Mouse (Mus musculus) forebrain, embryonic 10.5 days (tissue): ENCODE data around the gene Best2. TPM values are rescaled to one million over a fixed set of nuclear protein-coding genes. Genes with fewer than 3 reads are reported as not detected.

ENCODE experiments used
- DNase-seq: peaks from one replicate; pipeline ENCODE4 v3.0.0-alpha.2; 2017; ENCODE audit warnings: low spot score; ENCODE audit errors: extremely low spot score
- H3K27ac ChIP-seq: fragments of 300-500 bp; sonication (generic); 2 replicates; pipeline ENCODE4 v1.5.1; 2016; ENCODE audit warnings: mild to moderate bottlenecking
- H3K27me3 ChIP-seq: fragments of 300-500 bp; sonication (generic); 2 replicates; pipeline ENCODE4 v1.6.1; 2016; ENCODE audit warnings: mild to moderate bottlenecking; ENCODE audit not compliant: poor library complexity, severe bottlenecking
- H3K36me3 ChIP-seq: fragments of 300-500 bp; sonication (generic); replicated peaks from 2 replicates; pipeline ENCODE4 v1.6.1; 2016; ENCODE audit warnings: mild to moderate bottlenecking, moderate library complexity
- H3K4me1 ChIP-seq: fragments of 300-500 bp; sonication (generic); 2 replicates; pipeline ENCODE4 v1.6.1; 2016
- H3K4me3 ChIP-seq: fragments of 300-500 bp; sonication (generic); 2 replicates; pipeline ENCODE4 v1.5.1; 2016; ENCODE audit warnings: mild to moderate bottlenecking, moderate library complexity
- H3K9me3 ChIP-seq: fragments of 300-500 bp; sonication (generic); 2 replicates; pipeline ENCODE4 v1.6.1; 2016; ENCODE audit warnings: mild to moderate bottlenecking, moderate library complexity
- WGBS: fragments of 180-500 bp; shearing (Covaris S2); methylation state at CpG from one replicate; pipeline ENCODE4 v1.1.7; 2016; 5-methylcytosine and 5-hydroxymethylcytosine counted together
- polyA plus RNA-seq: library from polyadenylated mRNA; unstranded; fragments of >200 nt; fragmentation: Nextera tagmentation; extraction: Ambion mirVana; gene quantifications from 2 replicates; pipeline ENCODE4 v1.2.1, GENCODE M21; 2016

The Best2 gene
- polyA plus RNA-seq, 1 experiment from 2014 or later: not detected

DNA sequence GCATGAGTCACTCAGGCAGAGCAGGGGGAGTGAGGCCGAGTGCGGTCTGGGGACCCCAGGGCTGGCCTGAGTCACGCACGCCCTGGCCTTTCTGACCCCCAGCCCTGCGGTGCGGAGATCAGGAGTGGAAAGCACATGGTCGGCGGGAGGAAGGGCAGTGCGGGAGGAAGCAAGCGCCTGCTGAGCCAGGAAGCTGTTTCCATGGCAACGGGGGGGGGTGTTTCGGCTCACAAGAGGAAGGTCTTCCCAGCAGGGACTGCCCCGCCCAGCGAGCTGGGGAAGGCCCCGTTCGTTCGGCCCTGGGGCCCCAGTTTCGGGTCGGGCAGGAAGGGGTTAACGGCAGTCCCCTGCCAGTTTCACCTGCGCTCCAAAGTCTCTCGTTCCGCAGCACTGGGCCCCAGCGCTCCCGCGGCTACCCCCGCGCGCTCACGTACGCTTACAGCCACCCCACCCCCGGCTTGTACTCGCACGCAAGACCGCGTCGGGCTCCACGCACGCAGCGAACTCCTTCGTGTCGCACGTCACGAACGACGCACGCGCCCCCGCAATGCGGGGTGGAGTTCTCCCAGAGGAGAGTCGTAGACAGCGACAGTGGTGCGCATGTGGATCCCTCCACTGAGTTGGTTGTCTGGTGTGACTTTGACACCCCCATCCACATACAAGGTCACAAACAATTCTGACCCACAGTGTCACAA is 28.5 kb downstream of the Best2 start:
- DNase-seq: peak; percentile 85
- Histone ChIP-seq H3K4me1 (peaks cover 57% of the 10 kb centered on the region), H3K27me3 (peaks cover 78% of the 10 kb centered on the region)

DNA sequence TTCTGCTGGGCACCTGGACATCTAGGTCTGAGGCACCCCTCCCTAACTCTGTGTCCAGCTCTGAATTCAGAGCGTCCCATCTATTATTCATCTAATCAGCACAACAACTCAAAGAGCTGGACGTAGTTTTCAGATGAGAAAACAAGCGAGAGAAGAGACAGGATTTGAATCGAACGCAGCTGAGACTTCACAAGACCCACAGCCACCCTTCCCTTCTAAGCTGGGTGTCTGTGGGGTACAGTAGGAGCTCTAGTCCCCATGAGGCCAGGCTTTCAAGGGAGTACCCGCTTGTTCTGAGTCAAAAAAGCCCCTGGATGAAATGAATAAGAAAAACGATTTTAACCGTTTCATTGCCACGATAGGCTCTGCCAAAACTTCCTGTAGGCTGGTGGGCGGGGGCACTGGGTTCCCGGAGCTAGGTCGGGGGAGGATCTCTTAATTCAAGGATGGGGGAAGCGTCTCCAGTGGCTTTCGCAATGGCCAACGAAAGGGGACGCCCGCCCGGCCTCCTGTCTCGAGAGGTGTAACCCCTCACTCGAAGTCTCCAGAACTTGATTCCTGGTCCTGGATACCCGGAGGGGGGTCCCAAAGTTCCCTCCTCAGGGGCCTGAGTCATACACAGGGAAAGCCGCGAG is 29.2 kb downstream of the Best2 start:
- peak overlapping the region; percentile 62 for H3K4me3 ChIP-seq
- DNase-seq: no peak
- under 1% methylated on average over 23 of the region's 23 CpGs for WGBS
- no peaks in the 10 kb centered on the region for H3K9me3 ChIP-seq
- no peaks in the 10 kb centered on the region for H3K36me3 ChIP-seq
- peak overlapping the region; percentile 83 for H3K27ac ChIP-seq
- H3K27me3 ChIP-seq: peaks cover 85% of the 10 kb centered on the region
- H3K4me1 ChIP-seq: peaks cover 59% of the 10 kb centered on the region

More for the DNA sequence above, 28.5 kb downstream of the Best2 start:
- Histone ChIP-seq H3K4me3 (peak overlapping the region; percentile 62), H3K36me3 (no peaks in the 10 kb centered on the region), H3K9me3 (no peaks in the 10 kb centered on the region), H3K27ac (peak overlapping the region; percentile 83)
- under 1% methylated on average over 53 of the region's 53 CpGs for WGBS

- WGBS: 12% methylated on average over 16 of the region's 16 CpGs
- H3K9me3 ChIP-seq: no peaks in the 10 kb centered on the region
- H3K27ac ChIP-seq: peak overlapping the region; percentile 83
- H3K4me3 ChIP-seq: peak overlapping the region; percentile 62
- peaks cover 59% of the 10 kb centered on the region for H3K4me1 ChIP-seq
- no peaks in the 10 kb centered on the region for H3K36me3 ChIP-seq
- no peak for DNase-seq
- H3K27me3 ChIP-seq: peaks cover 92% of the 10 kb centered on the region
Measured at GRCm38 (mm10) chr8:84984294-84985048, 29.9 kb downstream of the Best2 start.

- Histone ChIP-seq H3K36me3 (no peaks in the 10 kb centered on the region), H3K27ac (0 out of 2 replicates have a peak overlapping the region, but pooled peaks have one; percentile 20), H3K4me1 (peaks cover 72% of the 10 kb centered on the region), H3K27me3 (peaks cover 92% of the 10 kb centered on the region), H3K4me3 (no peak overlapping the region), H3K9me3 (no peaks in the 10 kb centered on the region)
- no peak for DNase-seq
- 68% methylated on average over 3 of the region's 3 CpGs for WGBS
Measured at GRCm38 (mm10) chr8:84982499-84983011, 31.8 kb downstream of the Best2 start.

DNA sequence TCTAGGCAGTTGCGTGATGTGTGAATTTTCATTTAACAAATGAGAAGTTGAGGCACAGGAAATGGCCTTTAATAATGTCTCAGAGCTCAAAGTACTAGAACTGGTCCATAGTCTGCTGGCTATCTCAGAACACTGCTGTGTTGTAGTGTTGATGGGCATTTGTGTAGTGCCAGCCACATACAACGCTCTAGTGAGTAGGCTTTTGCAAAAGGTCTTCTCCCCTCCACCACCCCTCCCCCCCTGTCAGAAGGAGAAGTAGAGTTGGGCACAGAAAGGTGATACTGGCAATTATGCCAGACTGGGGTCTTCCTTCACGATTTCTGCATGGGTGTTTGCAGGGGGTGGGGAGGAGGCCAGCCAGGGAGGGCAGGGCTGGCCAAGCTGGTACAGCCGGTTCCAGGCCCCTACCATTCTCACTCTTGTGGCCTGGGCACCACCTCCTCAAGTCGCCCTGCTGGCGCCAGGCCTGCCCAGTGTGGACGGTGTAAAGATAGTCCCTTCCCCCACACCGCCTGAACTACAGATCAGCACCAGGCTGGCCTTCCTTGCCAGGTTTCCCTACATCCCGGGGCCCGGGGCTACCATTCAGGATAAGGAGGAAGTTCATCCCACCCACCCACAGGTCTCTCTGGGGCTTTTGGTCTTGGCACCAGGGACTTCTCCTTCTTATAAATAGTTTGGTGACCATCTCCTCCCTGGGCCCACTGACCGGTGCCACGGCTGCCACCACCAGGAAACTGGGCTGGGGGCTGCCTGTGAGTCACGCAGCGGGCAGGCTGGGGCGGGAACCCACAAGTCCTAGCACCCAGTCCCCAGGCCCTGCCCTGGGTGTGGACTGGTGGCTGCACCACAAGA is 32.5 kb downstream of the Best2 start:
- no peak for DNase-seq
- H3K4me1 ChIP-seq: peaks cover 79% of the 10 kb centered on the region
- H3K27ac ChIP-seq: 0 out of 2 replicates have a peak overlapping the region, but pooled peaks have one; percentile 20
- H3K36me3 ChIP-seq: no peaks in the 10 kb centered on the region
- peak overlapping the region; percentile 12; the same call in 1 of the 2 replicates for H3K4me3 ChIP-seq
- H3K9me3 ChIP-seq: no peaks in the 10 kb centered on the region
- peaks cover 92% of the 10 kb centered on the region for H3K27me3 ChIP-seq
- 83% methylated on average over 15 of the region's 15 CpGs for WGBS

DNA sequence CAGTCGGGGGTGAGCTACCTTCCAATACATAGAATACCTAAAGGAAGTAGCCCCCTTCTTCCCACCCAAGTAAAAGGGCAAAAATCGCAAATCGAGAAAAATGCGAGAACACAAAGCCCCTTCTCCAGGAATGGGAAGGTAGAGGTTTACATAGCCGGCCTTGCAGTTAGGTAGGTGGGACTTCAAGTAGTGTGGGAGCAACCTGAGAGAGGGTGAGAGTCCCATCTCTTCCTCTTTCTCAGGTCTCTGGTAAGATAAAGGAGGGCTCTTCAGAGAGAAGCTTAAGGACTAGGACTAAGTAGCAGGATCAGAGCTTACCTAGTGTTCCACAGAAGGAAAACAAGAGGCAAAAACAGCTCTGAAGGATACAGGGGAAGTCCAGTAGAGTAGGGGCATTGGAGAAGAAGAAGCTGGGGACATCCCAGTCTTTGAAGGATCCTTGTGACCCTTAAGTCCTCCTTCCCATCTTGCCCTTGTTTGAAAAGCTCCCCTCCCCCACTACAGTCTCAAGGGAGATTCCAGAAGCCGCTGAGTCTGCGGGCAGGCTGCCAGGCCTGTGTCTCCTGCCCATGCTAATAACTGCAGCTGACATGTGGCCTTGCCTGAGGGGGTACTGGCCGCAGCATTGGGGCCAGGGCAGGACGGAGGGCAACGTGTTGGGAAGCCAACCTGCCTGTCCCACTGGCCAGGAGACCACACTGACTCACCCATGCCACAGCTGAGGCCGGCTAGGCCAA is 33.5 kb downstream of the Best2 start:
- Histone ChIP-seq H3K4me3 (peak overlapping the region; percentile 68; the same call in 1 of the 2 replicates), H3K27me3 (peaks cover 84% of the 10 kb centered on the region), H3K9me3 (no peaks in the 10 kb centered on the region), H3K27ac (peak overlapping the region; percentile 76), H3K4me1 (peaks cover 82% of the 10 kb centered on the region), H3K36me3 (no peaks in the 10 kb centered on the region)
- DNase-seq: no peak
- 41% methylated on average over 11 of the region's 11 CpGs for WGBS

DNA sequence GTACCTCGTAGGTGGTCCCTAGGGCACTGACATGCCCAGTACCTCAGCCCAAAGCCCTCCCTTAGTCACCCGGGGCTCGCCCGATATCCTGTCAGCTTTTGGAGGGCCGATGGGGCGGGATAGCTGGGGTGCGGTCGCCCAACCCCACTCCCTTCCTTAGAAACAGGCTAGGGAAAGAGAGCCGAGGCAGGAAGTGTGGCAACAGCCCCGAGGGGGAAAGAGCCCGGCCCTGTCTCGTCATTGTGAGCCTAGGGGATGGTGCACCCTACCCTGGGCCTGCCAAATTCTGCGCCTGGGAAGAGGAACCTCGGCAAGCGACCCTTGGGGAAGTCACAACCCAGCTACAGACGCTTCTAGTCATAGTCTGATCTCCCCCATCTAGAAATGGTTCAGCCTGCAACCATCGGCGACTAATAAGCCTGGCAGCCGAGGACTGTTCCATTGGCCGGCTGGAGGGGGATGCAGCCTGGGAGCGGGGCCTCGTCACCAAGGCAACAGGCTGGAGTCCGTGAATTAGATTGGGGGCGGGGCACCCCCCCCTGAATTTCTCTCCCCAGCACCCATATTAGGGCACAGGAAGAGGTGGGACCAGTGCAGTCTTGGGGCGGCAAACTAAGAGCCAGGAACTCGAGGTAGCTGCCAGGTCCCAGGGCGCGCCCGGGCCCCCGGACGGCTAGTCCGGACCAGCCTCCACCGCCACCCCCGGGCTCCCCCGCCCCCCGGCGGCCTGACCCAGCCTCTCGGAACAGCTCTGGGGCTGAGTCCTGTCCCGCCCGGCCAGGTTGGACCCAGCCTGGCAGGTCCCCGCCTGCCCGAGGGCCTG is 34.5 kb downstream of the Best2 start:
- Histone ChIP-seq H3K4me3 (peak overlapping the region; percentile 68), H3K27me3 (peaks cover 78% of the 10 kb centered on the region), H3K27ac (peak overlapping the region; percentile 76), H3K4me1 (peaks cover 80% of the 10 kb centered on the region), H3K36me3 (peaks cover 5% of the 10 kb centered on the region), H3K9me3 (no peaks in the 10 kb centered on the region)
- DNase-seq: peak; percentile 84
- WGBS: 2% methylated on average over 42 of the region's 42 CpGs

DNA sequence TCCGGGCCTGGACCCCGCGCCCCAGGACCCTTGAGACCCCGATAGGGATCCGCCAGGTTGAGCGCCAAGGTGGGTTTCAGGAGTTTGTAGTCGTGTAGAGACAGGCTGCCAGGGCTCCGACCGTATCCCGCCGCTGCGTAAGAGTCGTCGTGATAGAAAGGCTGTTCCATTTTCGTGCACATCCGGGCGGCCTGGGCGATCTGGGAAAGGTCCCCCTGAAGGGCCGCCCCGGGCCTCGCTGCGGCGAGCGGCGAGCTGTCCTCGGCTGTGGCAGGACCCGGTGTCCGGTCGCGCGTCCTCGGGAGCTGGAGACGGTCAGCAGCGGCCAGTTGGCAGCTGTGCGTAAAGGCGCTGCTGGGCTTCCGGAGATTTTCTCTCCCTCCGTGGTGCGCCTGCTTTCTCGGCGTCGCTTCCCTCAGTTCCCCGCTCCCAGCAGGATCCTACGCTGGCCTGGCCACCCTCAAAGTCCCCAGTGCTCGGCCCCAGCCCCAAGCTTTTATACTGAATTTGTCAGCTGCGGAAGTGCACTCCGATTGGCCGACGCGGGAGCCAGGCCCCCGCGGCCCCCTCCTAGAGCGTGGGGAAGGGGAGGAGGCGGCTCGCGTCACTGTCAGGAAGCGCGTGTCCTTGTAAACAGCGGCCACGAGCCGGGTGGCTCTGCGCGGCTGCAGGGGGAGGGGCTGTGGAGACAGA is 35.9 kb downstream of the Best2 start, which contains the start of gene Junb:
Gene Junb (minus strand): TSS at position 471 of the 693 bp plus-strand sequence.
- H3K4me3 ChIP-seq: peak within 1 kb of the TSS; percentile 68
- H3K4me1 ChIP-seq: peaks cover 71% of the 10 kb centered on the region
- H3K36me3 ChIP-seq: peaks cover 19% of the 10 kb centered on the region
- under 1% methylated on average over 63 of the region's 63 CpGs for WGBS
- H3K27me3 ChIP-seq: peaks cover 64% of the 10 kb centered on the region
- no peaks in the 10 kb centered on the region for H3K9me3 ChIP-seq
- H3K27ac ChIP-seq: peak within 1 kb of the TSS; percentile 79
- DNase-seq: peak; percentile 79

GRCm38 (mm10) chr8:84977435-84978247 is 36.7 kb downstream of the Best2 start:
- Histone ChIP-seq H3K4me3 (peak overlapping the region; percentile 68), H3K4me1 (peaks cover 71% of the 10 kb centered on the region), H3K27me3 (peaks cover 61% of the 10 kb centered on the region), H3K9me3 (no peaks in the 10 kb centered on the region), H3K36me3 (peaks cover 26% of the 10 kb centered on the region), H3K27ac (peak overlapping the region; percentile 79)
- DNase-seq: peak; percentile 67
- 2% methylated on average over 70 of the region's 70 CpGs for WGBS
